Mouse (Mus musculus) myocyte (in vitro differentiated cells): ENCODE data around the gene BC048403.

Source experiments
- CEBPB ChIP-seq: IDR thresholded peaks from 2 replicates; pipeline ENCODE4 v1.6.1; 2011; ENCODE audit warnings: mild to moderate bottlenecking, moderate library complexity; ENCODE audit not compliant: poor library complexity, insufficient read depth, severe bottlenecking
- MYOD1 ChIP-seq, 3 experiments: IDR thresholded peaks; one replicate each; pipeline ENCODE4 v1.6.1; 2011; ENCODE audit warnings: control low read depth in 2 of 3, low read depth in 2 of 3, mild to moderate bottlenecking in 2 of 3, moderate library complexity in 1 of 3; ENCODE audit not compliant: insufficient read length in 2 of 3, control insufficient read depth in 1 of 3
- MYOG ChIP-seq, 3 experiments: IDR thresholded peaks; one replicate each; pipeline ENCODE4 v1.6.1; 2011; ENCODE audit warnings: control low read depth in 2 of 3, low read depth in 2 of 3, mild to moderate bottlenecking in 2 of 3; ENCODE audit not compliant: insufficient read length in 2 of 3, control insufficient read depth in 1 of 3, insufficient read depth in 1 of 3
- POLR2A ChIP-seq: IDR thresholded peaks from one replicate; pipeline ENCODE4 v1.6.1; 2011; ENCODE audit warnings: low read depth, mild to moderate bottlenecking, control low read depth, moderate library complexity; ENCODE audit not compliant: insufficient read length
- POLR2AphosphoS2 ChIP-seq: IDR thresholded peaks from one replicate; pipeline ENCODE4 v1.6.1; 2011; ENCODE audit warnings: low read depth, control low read depth; ENCODE audit not compliant: insufficient read length
- USF1 ChIP-seq: IDR thresholded peaks from one replicate; pipeline ENCODE4 v1.6.1; 2011; ENCODE audit warnings: low read depth, mild to moderate bottlenecking, control low read depth, moderate library complexity

DNA sequence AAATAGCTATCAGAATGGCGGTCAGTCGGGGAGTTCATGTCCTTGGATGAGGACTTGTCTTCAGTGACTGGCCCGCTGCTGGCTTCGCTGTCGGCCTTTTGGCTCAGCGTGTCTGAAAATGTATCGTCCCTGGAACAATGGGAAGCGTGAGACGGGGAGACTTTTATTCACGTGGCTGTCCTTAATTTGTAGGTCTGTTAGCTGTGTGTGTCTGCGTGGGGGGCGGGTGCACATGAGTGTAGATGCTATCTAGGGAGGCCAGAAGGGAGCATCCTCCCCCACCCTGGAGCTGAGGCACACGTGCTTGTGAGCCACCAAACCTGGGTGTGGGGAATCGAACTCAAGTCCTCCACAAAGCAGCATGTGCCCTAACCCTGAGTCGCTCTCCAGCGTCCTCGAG, 52.9 kb downstream of the BC048403 start:
- no peak for TF ChIP-seq POLR2A
- TF ChIP-seq CEBPB: no peak
- TF ChIP-seq MYOG (IDR thresholded peaks at IDR 0.05; ENCODE audit: control insufficient read depth in 1 of 3, insufficient read depth in 1 of 3, insufficient read length in 2 of 3, low read depth in 2 of 3): no peak
- TF ChIP-seq MYOD1 (IDR thresholded peaks at IDR 0.05; ENCODE audit: control insufficient read depth in 1 of 3, insufficient read length in 2 of 3, low read depth in 2 of 3): no peak
- TF ChIP-seq POLR2AphosphoS2: no peak
- no peak for TF ChIP-seq USF1
